Mouse (Mus musculus): ENCODE measurements around the gene Sema3g. TPM values are rescaled to one million over a fixed set of nuclear protein-coding genes. Genes with fewer than 3 reads are reported as not detected.

Sema3g gene
- polyA plus RNA-seq, 1 experiment, result 38.8 TPM

DNA sequence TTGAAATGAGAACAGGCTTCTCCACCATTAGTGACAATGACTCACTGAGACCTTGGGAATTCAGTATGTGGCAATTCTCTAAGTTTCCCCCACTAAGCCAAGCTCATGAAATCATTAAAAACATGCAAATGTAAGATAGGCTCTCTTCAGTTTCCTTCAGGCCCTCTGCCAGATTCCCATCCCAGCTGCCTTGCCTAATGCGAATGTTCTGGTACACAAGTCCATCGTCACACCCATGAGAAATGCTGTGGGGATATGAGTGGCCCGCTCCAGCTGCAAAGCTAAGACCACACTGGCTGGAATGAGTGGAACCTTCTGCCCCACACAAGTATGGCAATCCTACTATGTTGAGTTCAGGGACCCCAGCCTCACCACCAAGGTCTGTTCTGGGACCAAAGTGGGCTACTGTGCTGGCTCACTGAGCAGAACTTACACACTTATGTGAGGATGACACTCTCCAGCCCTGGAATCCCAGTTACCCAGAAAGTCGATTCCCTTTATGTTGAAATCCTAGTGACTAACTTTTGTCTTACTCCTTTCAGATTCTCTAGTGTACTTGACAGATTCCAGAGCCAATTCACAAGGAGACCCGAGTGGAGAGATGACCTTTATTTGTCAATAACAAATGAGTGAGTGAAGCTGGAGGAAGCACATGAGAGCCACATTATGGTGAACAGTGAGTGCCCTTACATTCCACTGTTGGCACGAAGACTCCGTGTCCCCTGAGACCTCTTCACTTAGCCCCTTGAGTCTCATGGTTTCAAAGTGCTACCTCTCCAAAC lies 19.6 kb downstream of the Sema3g start:
- Histone ChIP-seq H3K27me3 (replicated peaks; ENCODE audit: control insufficient read depth, insufficient read depth, low read length) (no peaks in the 10 kb centered on the region), H3K4me1 (ENCODE audit: control insufficient read depth, insufficient read depth, low read length) (no peaks in the 10 kb centered on the region), H3K27ac (ENCODE audit: insufficient read depth, low read depth, low read length) (no peak overlapping the region), H3K4me3 (ENCODE audit: insufficient read depth, low read depth, low read length) (no peak overlapping the region), H3K36me3 (ENCODE audit: control insufficient read depth, insufficient read depth, low read length) (no peaks in the 10 kb centered on the region)
- 84% methylated on average over 7 of the region's 7 CpGs for WGBS
- no peak for TF ChIP-seq POLR2A (IDR thresholded peaks at IDR 0.05; ENCODE audit: low read depth, low read length)
- TF ChIP-seq CTCF (conservative IDR thresholded peaks at IDR 0.05; ENCODE audit: insufficient read depth, insufficient read length, low read depth, low read length), result no peak
- no peak for DNase-seq

DNA sequence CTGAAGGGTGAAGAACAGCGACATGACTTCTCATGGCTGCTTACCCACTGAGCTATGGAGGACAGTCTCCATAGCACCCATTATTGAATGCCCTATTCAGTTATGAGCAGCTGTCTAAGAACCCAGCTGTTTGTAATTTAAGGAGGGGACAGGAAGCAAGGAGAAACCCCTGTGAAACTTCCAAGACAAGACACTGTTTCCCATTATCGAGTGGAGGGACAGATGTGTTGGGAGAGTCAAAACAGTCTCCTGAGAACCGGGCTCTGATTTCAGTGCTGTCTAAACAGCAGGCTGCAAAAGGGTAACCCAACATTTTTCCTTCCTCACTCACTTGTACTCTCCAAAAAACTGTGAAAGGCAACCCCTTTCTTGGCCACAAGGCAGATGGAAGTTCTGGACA lies 22.9 kb downstream of the Sema3g start:
- H3K4me3 ChIP-seq (ENCODE audit: insufficient read depth, low read depth, low read length), result no peak overlapping the region
- no peaks in the 10 kb centered on the region for H3K36me3 ChIP-seq (ENCODE audit: control insufficient read depth, insufficient read depth, low read length)
- H3K27me3 ChIP-seq (replicated peaks; ENCODE audit: control insufficient read depth, insufficient read depth, low read length), result no peaks in the 10 kb centered on the region
- no peak overlapping the region for H3K27ac ChIP-seq (ENCODE audit: insufficient read depth, low read depth, low read length)
- WGBS, result 57% methylated on average over 3 of the region's 3 CpGs
- H3K4me1 ChIP-seq (ENCODE audit: control insufficient read depth, insufficient read depth, low read length), result no peaks in the 10 kb centered on the region
- no peak for DNase-seq
- TF ChIP-seq POLR2A (IDR thresholded peaks at IDR 0.05; ENCODE audit: low read depth, low read length) (no peak), CTCF (conservative IDR thresholded peaks at IDR 0.05; ENCODE audit: insufficient read depth, insufficient read length, low read depth, low read length) (no peak)

DNA sequence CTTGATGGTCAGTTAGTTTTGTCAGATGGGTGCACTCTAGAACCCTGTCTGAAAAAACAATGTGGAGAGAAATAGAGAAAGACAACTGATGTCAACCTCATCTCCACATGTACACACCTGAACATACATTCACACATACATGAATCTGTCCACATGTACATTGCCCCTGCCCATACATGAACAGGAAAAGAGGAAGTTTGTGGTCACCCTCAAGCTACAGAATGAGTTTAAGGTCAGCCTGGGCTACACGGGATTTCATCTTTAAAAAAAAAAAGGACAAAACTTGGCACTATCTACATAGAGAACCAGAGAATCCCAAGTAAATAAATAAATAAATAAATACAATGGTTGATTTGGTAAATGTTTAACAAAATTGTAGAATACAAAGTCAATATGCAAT lies 27.1 kb downstream of the Sema3g start:
- Histone ChIP-seq H3K27ac (ENCODE audit: insufficient read depth, low read depth, low read length) (no peak overlapping the region), H3K4me3 (ENCODE audit: insufficient read depth, low read depth, low read length) (no peak overlapping the region), H3K36me3 (ENCODE audit: control insufficient read depth, insufficient read depth, low read length) (no peaks in the 10 kb centered on the region), H3K4me1 (ENCODE audit: control insufficient read depth, insufficient read depth, low read length) (peaks cover 3% of the 10 kb centered on the region; the same call in 1 of the 2 replicates), H3K27me3 (replicated peaks; ENCODE audit: control insufficient read depth, insufficient read depth, low read length) (no peaks in the 10 kb centered on the region)
- 75% methylated on average over 1 of the region's 1 CpGs for WGBS
- TF ChIP-seq POLR2A (IDR thresholded peaks at IDR 0.05; ENCODE audit: low read depth, low read length), result no peak
- no peak for TF ChIP-seq CTCF (conservative IDR thresholded peaks at IDR 0.05; ENCODE audit: insufficient read depth, insufficient read length, low read depth, low read length)
- DNase-seq, result no peak

DNA sequence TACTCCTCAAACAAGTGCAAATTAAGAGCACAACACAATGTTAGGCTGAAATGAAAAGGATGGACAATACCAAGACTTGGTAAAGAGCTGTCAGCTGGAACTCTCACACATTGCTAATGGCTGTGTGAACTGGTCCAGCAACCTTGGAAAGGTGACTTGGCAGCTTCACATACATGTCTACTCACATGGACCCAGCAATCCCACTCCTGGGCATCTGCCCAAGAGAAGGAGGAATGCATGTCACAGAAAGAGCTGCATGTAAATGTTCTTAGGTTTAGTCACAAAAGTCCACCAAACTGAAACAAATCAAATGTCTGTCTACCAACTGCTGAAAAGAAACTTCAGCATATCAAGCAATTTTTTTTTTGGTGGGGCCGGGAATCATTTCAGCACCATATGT lies 28.3 kb downstream of the Sema3g start:
- TF ChIP-seq POLR2A (IDR thresholded peaks at IDR 0.05; ENCODE audit: low read depth, low read length), result no peak
- no peak for TF ChIP-seq CTCF (conservative IDR thresholded peaks at IDR 0.05; ENCODE audit: insufficient read depth, insufficient read length, low read depth, low read length)
- Histone ChIP-seq H3K4me3 (ENCODE audit: insufficient read depth, low read depth, low read length) (no peak overlapping the region), H3K27me3 (replicated peaks; ENCODE audit: control insufficient read depth, insufficient read depth, low read length) (no peaks in the 10 kb centered on the region), H3K4me1 (ENCODE audit: control insufficient read depth, insufficient read depth, low read length) (peaks cover 6% of the 10 kb centered on the region; the same call in 1 of the 2 replicates), H3K36me3 (ENCODE audit: control insufficient read depth, insufficient read depth, low read length) (no peaks in the 10 kb centered on the region), H3K27ac (ENCODE audit: insufficient read depth, low read depth, low read length) (no peak overlapping the region)
- whole genome bisulfite sequencing, result 85% methylated on average over 1 of the region's 1 CpGs
- no peak for DNase-seq

DNA sequence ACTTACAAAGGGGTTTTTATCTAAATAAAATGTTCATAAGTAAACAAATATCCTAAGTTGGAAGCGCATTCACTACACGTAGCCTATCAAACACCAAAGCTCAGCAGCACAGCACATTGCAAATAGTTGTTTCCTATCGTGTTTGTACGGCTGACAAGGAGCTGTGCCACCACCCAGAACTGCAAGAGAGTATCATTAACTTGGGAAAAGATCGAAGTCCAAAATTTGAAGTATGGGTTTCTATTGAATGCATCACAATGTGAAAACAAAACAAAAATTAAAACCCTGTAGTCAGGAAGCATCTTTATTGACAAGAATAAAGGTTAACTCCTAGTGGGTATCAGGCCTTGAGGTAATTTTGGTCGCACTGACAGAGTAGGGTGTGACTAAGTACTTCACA lies 30.7 kb downstream of the Sema3g start:
- WGBS, result 70% methylated on average over 6 of the region's 6 CpGs

DNA sequence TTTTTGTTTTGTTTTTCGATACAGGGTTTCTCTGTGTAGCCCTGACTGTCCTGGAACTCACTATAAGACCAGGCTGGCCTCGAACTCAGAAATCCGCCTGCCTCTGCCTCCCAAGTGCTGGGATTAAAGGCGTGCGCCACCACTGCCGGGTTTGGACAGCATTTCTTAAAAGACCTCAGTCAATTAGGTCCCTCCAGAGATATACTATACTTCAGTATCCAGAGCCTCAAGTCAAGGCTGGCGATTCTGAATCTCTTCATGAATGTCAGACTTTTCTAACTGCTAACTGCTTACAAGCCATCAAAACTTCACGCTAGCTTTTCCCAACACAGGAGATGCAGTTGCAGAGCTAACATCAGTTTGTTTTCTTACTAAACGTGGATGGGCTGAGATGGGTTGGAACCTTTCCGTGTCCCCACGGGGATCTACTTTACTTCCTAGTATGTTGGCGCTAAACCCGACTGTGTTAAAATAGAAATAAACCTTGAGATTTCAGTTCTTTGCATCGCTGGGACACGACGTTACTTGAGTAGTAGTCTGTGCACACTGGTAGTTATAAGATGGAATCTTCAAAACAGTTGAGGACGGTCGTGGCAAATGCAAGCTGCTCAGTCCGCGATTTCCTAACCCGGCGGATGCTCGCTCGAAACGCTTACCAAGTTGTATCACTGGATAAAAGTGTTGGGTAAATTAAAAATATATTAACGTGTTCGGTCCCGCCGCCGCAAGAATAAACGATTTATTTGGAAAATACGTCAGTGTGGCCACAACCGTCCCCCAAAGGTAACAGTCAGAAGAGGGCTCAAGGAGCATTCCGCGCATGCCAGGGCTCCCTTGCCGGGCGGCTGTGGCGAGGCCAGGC lies 32.8 kb downstream of the Sema3g start:
- peaks cover 4% of the 10 kb centered on the region; the same call in 1 of the 2 replicates for H3K36me3 ChIP-seq (ENCODE audit: control insufficient read depth, insufficient read depth, low read length)
- no peak for DNase-seq
- no peaks in the 10 kb centered on the region for H3K27me3 ChIP-seq (replicated peaks; ENCODE audit: control insufficient read depth, insufficient read depth, low read length)
- H3K27ac ChIP-seq (ENCODE audit: insufficient read depth, low read depth, low read length), result peak overlapping the region; percentile 99
- 13% methylated on average over 38 of the region's 38 CpGs for WGBS
- peak overlapping the region; percentile 98 for H3K4me3 ChIP-seq (ENCODE audit: insufficient read depth, low read depth, low read length)
- TF ChIP-seq CTCF (conservative IDR thresholded peaks at IDR 0.05; ENCODE audit: insufficient read depth, insufficient read length, low read depth, low read length), result no peak
- TF ChIP-seq POLR2A (IDR thresholded peaks at IDR 0.05; ENCODE audit: low read depth, low read length), result no peak
- peaks cover 9% of the 10 kb centered on the region; the same call in 1 of the 2 replicates for H3K4me1 ChIP-seq (ENCODE audit: control insufficient read depth, insufficient read depth, low read length)

More for the DNA sequence above, 30.7 kb downstream of the Sema3g start:
- Histone ChIP-seq H3K4me1 (ENCODE audit: control insufficient read depth, insufficient read depth, low read length) (peaks cover 9% of the 10 kb centered on the region; the same call in 1 of the 2 replicates), H3K36me3 (ENCODE audit: control insufficient read depth, insufficient read depth, low read length) (no peaks in the 10 kb centered on the region), H3K27me3 (replicated peaks; ENCODE audit: control insufficient read depth, insufficient read depth, low read length) (no peaks in the 10 kb centered on the region), H3K4me3 (ENCODE audit: insufficient read depth, low read depth, low read length) (no peak overlapping the region), H3K27ac (ENCODE audit: insufficient read depth, low read depth, low read length) (peak overlapping the region; percentile 67)
- TF ChIP-seq POLR2A (IDR thresholded peaks at IDR 0.05; ENCODE audit: low read depth, low read length) (no peak), CTCF (conservative IDR thresholded peaks at IDR 0.05; ENCODE audit: insufficient read depth, insufficient read length, low read depth, low read length) (no peak)
- DNase-seq, result peak; percentile 54
